Mouse (Mus musculus) bone marrow macrophage, adult 2 months (primary cell): ENCODE measurements around the gene Med10. TPM values are rescaled to one million over a fixed set of nuclear protein-coding genes. Genes with fewer than 3 reads are reported as not detected.

Experiments used
- H3K27ac ChIP-seq: 2 replicates; pipeline ENCODE4 v1.5.1; 2012; ENCODE audit warnings: low read depth, low read length; ENCODE audit not compliant: insufficient read depth
- H3K4me1 ChIP-seq: 2 replicates; pipeline ENCODE4 v1.6.1; 2012; ENCODE audit warnings: low read length; ENCODE audit not compliant: control insufficient read depth, insufficient read depth
- H3K4me3 ChIP-seq: 2 replicates; pipeline ENCODE4 v1.5.1; 2012; ENCODE audit warnings: mild to moderate bottlenecking, low read length, moderate library complexity; ENCODE audit not compliant: insufficient read depth
- CTCF ChIP-seq: IDR thresholded peaks from 2 replicates; pipeline ENCODE4 v1.5.1; 2012; ENCODE audit warnings: low read depth, mild to moderate bottlenecking, low read length, moderate library complexity
- POLR2A ChIP-seq: IDR thresholded peaks from 2 replicates; pipeline ENCODE4 v1.6.1; 2012; ENCODE audit warnings: mild to moderate bottlenecking, low read depth, low read length, borderline replicate concordance
- polyA plus RNA-seq: library from polyadenylated mRNA; stranded (reverse); fragments of >200 nt; gene quantifications from 2 replicates; pipeline ENCODE4 v1.2.4, GENCODE M21; 2012; ENCODE audit not compliant: missing spikeins, insufficient read depth, insufficient read length

Med10 gene
- polyA plus RNA-seq, 1 experiment: 49.9 TPM

GRCm38 (mm10) chr13:69791814-69792213 is 10.4 kb upstream of the Med10 start:
- TF ChIP-seq CTCF (no peak), POLR2A (no peak)
- no peak overlapping the region for H3K27ac ChIP-seq
- H3K4me1 ChIP-seq: peaks cover 8% of the 10 kb centered on the region
- no peak overlapping the region for H3K4me3 ChIP-seq

GRCm38 (mm10) chr13:69792541-69793009 is 9.6 kb upstream of the Med10 start:
- TF ChIP-seq POLR2A: no peak
- TF ChIP-seq CTCF: no peak
- no peak overlapping the region for H3K4me3 ChIP-seq
- no peak overlapping the region for H3K27ac ChIP-seq
- peaks cover 8% of the 10 kb centered on the region for H3K4me1 ChIP-seq

GRCm38 (mm10) chr13:69794808-69795207 is 7.4 kb upstream of the Med10 start:
- Histone ChIP-seq H3K27ac (no peak overlapping the region), H3K4me3 (no peak overlapping the region), H3K4me1 (no peaks in the 10 kb centered on the region)
- no peak for TF ChIP-seq CTCF
- TF ChIP-seq POLR2A: no peak

GRCm38 (mm10) chr13:69809681-69810611 is 7.8 kb downstream of the Med10 start:
- Histone ChIP-seq H3K4me1 (peaks cover 8% of the 10 kb centered on the region; the same call in 1 of the 2 replicates), H3K27ac (no peak overlapping the region), H3K4me3 (peak overlapping the region; percentile 98)
- TF ChIP-seq POLR2A (no peak), CTCF (no peak)

GRCm38 (mm10) chr13:69810936-69811680 is 8.9 kb downstream of the Med10 start:
- peak overlapping the region; percentile 98 for H3K4me3 ChIP-seq
- TF ChIP-seq POLR2A (no peak), CTCF (no peak)
- peaks cover 8% of the 10 kb centered on the region; the same call in 1 of the 2 replicates for H3K4me1 ChIP-seq
- H3K27ac ChIP-seq: no peak overlapping the region

- TF ChIP-seq POLR2A (no peak), CTCF (no peak)
- H3K27ac ChIP-seq: no peak overlapping the region
- H3K4me3 ChIP-seq: no peak overlapping the region
- peaks cover 8% of the 10 kb centered on the region; the same call in 1 of the 2 replicates for H3K4me1 ChIP-seq
Observed at GRCm38 (mm10) chr13:69813870-69814269, 11.7 kb downstream of the Med10 start.

- Histone ChIP-seq H3K4me3 (no peak overlapping the region), H3K4me1 (no peaks in the 10 kb centered on the region), H3K27ac (no peak overlapping the region)
- no peak for TF ChIP-seq CTCF
- TF ChIP-seq POLR2A: no peak
Observed at GRCm38 (mm10) chr13:69818306-69818705, 16.1 kb downstream of the Med10 start.

GRCm38 (mm10) chr13:69821169-69821822 is 19.1 kb downstream of the Med10 start:
- H3K4me3 ChIP-seq: no peak overlapping the region
- TF ChIP-seq CTCF (no peak), POLR2A (no peak)

GRCm38 (mm10) chr13:69823920-69824637 is 21.9 kb downstream of the Med10 start:
- Histone ChIP-seq H3K4me1 (no peaks in the 10 kb centered on the region), H3K27ac (no peak overlapping the region), H3K4me3 (no peak overlapping the region)
- TF ChIP-seq POLR2A: no peak
- no peak for TF ChIP-seq CTCF

More at GRCm38 (mm10) chr13:69821169-69821822, 19.1 kb downstream of the Med10 start:
- Histone ChIP-seq H3K4me1 (no peaks in the 10 kb centered on the region), H3K27ac (no peak overlapping the region)
